Mouse (Mus musculus): Measurements from ENCODE around the gene Lrrc27. TPM values are rescaled to one million over a fixed set of nuclear protein-coding genes. Genes with fewer than 3 reads are reported as not detected.

The Lrrc27 gene
- polyA plus RNA-seq, 1 experiment from 2014 or later = 3.6 TPM

GRCm38 (mm10) chr7:139218641-139219415, 6.0 kb downstream of the Lrrc27 start:
- no peaks in the 10 kb centered on the region for H3K9me3 ChIP-seq (ENCODE audit: control insufficient read depth, low read length)
- H3K4me3 ChIP-seq (replicated peaks; ENCODE audit: low read length) = no peak overlapping the region
- no peaks in the 10 kb centered on the region for H3K27me3 ChIP-seq (replicated peaks; ENCODE audit: control insufficient read depth, insufficient read depth, low read length)
- no peaks in the 10 kb centered on the region for H3K36me3 ChIP-seq (ENCODE audit: control insufficient read depth, insufficient read depth)
- WGBS = 68% methylated on average over 6 of the region's 6 CpGs
- no peak overlapping the region for H3K4me2 ChIP-seq (ENCODE audit: low read length)
- H3K4me1 ChIP-seq (replicated peaks; ENCODE audit: control insufficient read depth, insufficient read depth, low read length) = peaks cover 1% of the 10 kb centered on the region; the same call in 1 of the 2 replicates
- H3K9ac ChIP-seq (replicated peaks; ENCODE audit: low read depth, low read length) = no peak overlapping the region
- no peak for ATAC-seq
- H3K27ac ChIP-seq (ENCODE audit: low read length) = no peak overlapping the region

DNA sequence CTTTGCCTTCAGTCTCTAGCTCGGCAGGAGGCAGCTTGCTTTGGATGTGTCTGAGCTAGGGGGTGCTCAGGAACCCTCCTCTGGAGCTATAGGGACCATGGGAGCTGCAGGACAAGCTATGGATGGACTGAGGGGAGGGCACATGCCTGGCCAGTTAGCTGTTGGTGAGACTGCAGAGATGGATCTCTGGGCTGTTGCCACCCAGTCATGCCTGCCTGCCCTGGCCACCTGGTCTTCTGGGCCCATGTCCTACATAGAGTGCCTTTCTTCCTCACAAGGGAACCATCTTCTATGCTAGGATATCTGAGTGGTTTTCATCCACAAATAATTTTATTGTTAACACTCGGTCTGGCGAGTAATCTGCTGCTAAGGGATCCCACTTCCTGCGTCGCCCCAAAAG, 6.7 kb downstream of the Lrrc27 start:
- H3K36me3 ChIP-seq (ENCODE audit: control insufficient read depth, insufficient read depth) = no peaks in the 10 kb centered on the region
- no peaks in the 10 kb centered on the region for H3K4me1 ChIP-seq (replicated peaks; ENCODE audit: control insufficient read depth, insufficient read depth, low read length)
- no peak overlapping the region for H3K9ac ChIP-seq (replicated peaks; ENCODE audit: low read depth, low read length)
- H3K9me3 ChIP-seq (ENCODE audit: control insufficient read depth, low read length) = no peaks in the 10 kb centered on the region
- H3K27ac ChIP-seq (ENCODE audit: low read length) = no peak overlapping the region
- 80% methylated on average over 5 of the region's 5 CpGs for WGBS
- no peak for ATAC-seq
- H3K4me2 ChIP-seq (ENCODE audit: low read length) = no peak overlapping the region
- H3K27me3 ChIP-seq (replicated peaks; ENCODE audit: control insufficient read depth, insufficient read depth, low read length) = no peaks in the 10 kb centered on the region
- H3K4me3 ChIP-seq (replicated peaks; ENCODE audit: low read length) = no peak overlapping the region

DNA sequence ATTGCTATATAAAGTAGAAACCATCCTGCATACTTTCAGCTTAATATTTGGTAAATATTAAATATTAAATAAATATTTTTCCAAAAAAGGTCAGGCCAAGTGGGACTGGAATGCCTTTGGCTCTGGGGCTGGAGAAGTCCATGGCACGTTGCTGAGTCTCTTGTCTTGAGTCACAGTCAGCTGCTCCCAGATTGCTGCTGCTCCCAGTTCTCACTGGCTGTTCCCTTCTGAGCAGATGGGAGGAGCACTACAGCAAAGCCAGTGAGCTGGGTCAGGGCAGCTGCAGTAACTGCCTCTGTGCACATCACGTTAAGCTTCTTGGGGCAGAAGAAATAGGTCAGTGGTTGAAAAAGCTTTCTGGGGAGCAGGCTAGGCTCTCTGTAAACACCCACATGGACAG, 7.5 kb downstream of the Lrrc27 start:
- Histone ChIP-seq H3K27me3 (replicated peaks; ENCODE audit: control insufficient read depth, insufficient read depth, low read length) (no peaks in the 10 kb centered on the region), H3K9ac (replicated peaks; ENCODE audit: low read depth, low read length) (no peak overlapping the region), H3K9me3 (ENCODE audit: control insufficient read depth, low read length) (no peaks in the 10 kb centered on the region), H3K27ac (ENCODE audit: low read length) (no peak overlapping the region), H3K36me3 (ENCODE audit: control insufficient read depth, insufficient read depth) (no peaks in the 10 kb centered on the region), H3K4me3 (replicated peaks; ENCODE audit: low read length) (no peak overlapping the region), H3K4me1 (replicated peaks; ENCODE audit: control insufficient read depth, insufficient read depth, low read length) (no peaks in the 10 kb centered on the region), H3K4me2 (ENCODE audit: low read length) (no peak overlapping the region)
- no peak for ATAC-seq
- WGBS = 35% methylated on average over 2 of the region's 2 CpGs

DNA sequence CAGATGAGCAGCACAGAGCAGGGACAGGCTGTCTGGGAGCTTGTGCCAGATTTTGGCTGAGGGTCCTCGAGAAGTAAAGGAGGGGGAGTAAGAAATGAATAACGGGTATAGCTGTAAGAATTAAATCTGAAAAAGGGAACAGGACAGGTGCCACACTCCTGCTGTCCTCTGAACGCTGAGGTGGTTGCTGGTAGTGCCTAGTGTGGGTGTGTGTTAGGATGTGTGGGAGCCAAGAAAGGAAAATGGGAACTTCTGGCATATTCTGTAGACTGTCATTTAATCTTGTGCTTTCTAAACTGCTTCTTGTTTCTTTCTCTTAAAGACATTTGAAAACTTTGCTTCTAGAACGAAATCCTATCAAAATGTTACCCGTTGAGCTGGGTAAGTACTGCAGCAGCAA, 8.3 kb downstream of the Lrrc27 start:
- no peak overlapping the region for H3K4me2 ChIP-seq (ENCODE audit: low read length)
- no peak overlapping the region for H3K4me3 ChIP-seq (replicated peaks; ENCODE audit: low read length)
- H3K9ac ChIP-seq (replicated peaks; ENCODE audit: low read depth, low read length) = no peak overlapping the region
- 79% methylated on average over 5 of the region's 5 CpGs for WGBS
- H3K9me3 ChIP-seq (ENCODE audit: control insufficient read depth, low read length) = no peaks in the 10 kb centered on the region
- H3K36me3 ChIP-seq (ENCODE audit: control insufficient read depth, insufficient read depth) = no peaks in the 10 kb centered on the region
- H3K27ac ChIP-seq (ENCODE audit: low read length) = no peak overlapping the region
- ATAC-seq = no peak
- H3K4me1 ChIP-seq (replicated peaks; ENCODE audit: control insufficient read depth, insufficient read depth, low read length) = no peaks in the 10 kb centered on the region
- no peaks in the 10 kb centered on the region for H3K27me3 ChIP-seq (replicated peaks; ENCODE audit: control insufficient read depth, insufficient read depth, low read length)

- H3K27me3 ChIP-seq (replicated peaks; ENCODE audit: control insufficient read depth, insufficient read depth, low read length) = no peaks in the 10 kb centered on the region
- no peak overlapping the region for H3K9ac ChIP-seq (replicated peaks; ENCODE audit: low read depth, low read length)
- WGBS = 54% methylated on average over 2 of the region's 2 CpGs
- H3K4me2 ChIP-seq (ENCODE audit: low read length) = no peak overlapping the region
- ATAC-seq = no peak
- no peaks in the 10 kb centered on the region for H3K36me3 ChIP-seq (ENCODE audit: control insufficient read depth, insufficient read depth)
- H3K4me3 ChIP-seq (replicated peaks; ENCODE audit: low read length) = no peak overlapping the region
- no peak overlapping the region for H3K27ac ChIP-seq (ENCODE audit: low read length)
- H3K4me1 ChIP-seq (replicated peaks; ENCODE audit: control insufficient read depth, insufficient read depth, low read length) = no peaks in the 10 kb centered on the region
- no peaks in the 10 kb centered on the region for H3K9me3 ChIP-seq (ENCODE audit: control insufficient read depth, low read length)
Observed at GRCm38 (mm10) chr7:139221856-139222255, 9.1 kb downstream of the Lrrc27 start.

GRCm38 (mm10) chr7:139222341-139222740, 9.6 kb downstream of the Lrrc27 start:
- H3K27ac ChIP-seq (ENCODE audit: low read length) = no peak overlapping the region
- H3K27me3 ChIP-seq (replicated peaks; ENCODE audit: control insufficient read depth, insufficient read depth, low read length) = no peaks in the 10 kb centered on the region
- no peaks in the 10 kb centered on the region for H3K9me3 ChIP-seq (ENCODE audit: control insufficient read depth, low read length)
- H3K36me3 ChIP-seq (ENCODE audit: control insufficient read depth, insufficient read depth) = no peaks in the 10 kb centered on the region
- no peak overlapping the region for H3K4me3 ChIP-seq (replicated peaks; ENCODE audit: low read length)
- H3K4me1 ChIP-seq (replicated peaks; ENCODE audit: control insufficient read depth, insufficient read depth, low read length) = no peaks in the 10 kb centered on the region
- H3K4me2 ChIP-seq (ENCODE audit: low read length) = no peak overlapping the region
- 66% methylated on average over 4 of the region's 4 CpGs for WGBS
- H3K9ac ChIP-seq (replicated peaks; ENCODE audit: low read depth, low read length) = no peak overlapping the region
- no peak for ATAC-seq

DNA sequence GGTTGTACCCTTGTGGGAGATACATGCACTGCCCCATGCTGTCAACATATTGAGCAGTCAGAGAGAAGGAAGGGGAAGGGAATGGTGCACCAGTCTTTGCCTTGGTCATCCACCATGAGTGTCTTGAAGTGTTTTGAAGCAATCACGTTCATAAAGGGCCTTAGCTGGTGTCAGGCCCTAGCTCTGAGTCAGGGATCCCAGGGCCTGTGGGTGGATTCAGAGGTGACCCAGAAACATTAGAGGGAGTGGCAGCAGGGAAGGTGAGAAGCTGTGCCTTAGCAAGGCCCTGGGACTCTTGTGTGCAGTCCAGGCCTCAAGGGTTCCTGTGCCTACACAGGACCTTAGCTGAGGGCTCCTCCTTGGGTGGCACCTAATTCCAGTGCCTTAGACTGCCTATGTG, 11.3 kb downstream of the Lrrc27 start:
- Histone ChIP-seq H3K9me3 (ENCODE audit: control insufficient read depth, low read length) (no peaks in the 10 kb centered on the region), H3K4me2 (ENCODE audit: low read length) (no peak overlapping the region), H3K27ac (ENCODE audit: low read length) (no peak overlapping the region), H3K36me3 (ENCODE audit: control insufficient read depth, insufficient read depth) (no peaks in the 10 kb centered on the region), H3K9ac (replicated peaks; ENCODE audit: low read depth, low read length) (no peak overlapping the region), H3K4me3 (replicated peaks; ENCODE audit: low read length) (no peak overlapping the region), H3K4me1 (replicated peaks; ENCODE audit: control insufficient read depth, insufficient read depth, low read length) (no peaks in the 10 kb centered on the region), H3K27me3 (replicated peaks; ENCODE audit: control insufficient read depth, insufficient read depth, low read length) (no peaks in the 10 kb centered on the region)
- 80% methylated on average over 1 of the region's 1 CpGs for WGBS
- ATAC-seq = no peak

GRCm38 (mm10) chr7:139224725-139225124, 11.9 kb downstream of the Lrrc27 start:
- no peaks in the 10 kb centered on the region for H3K4me1 ChIP-seq (replicated peaks; ENCODE audit: control insufficient read depth, insufficient read depth, low read length)
- no peak overlapping the region for H3K9ac ChIP-seq (replicated peaks; ENCODE audit: low read depth, low read length)
- H3K36me3 ChIP-seq (ENCODE audit: control insufficient read depth, insufficient read depth) = no peaks in the 10 kb centered on the region
- H3K4me2 ChIP-seq (ENCODE audit: low read length) = no peak overlapping the region
- ATAC-seq = no peak
- WGBS = 82% methylated on average over 8 of the region's 8 CpGs
- no peak overlapping the region for H3K27ac ChIP-seq (ENCODE audit: low read length)
- no peak overlapping the region for H3K4me3 ChIP-seq (replicated peaks; ENCODE audit: low read length)
- H3K27me3 ChIP-seq (replicated peaks; ENCODE audit: control insufficient read depth, insufficient read depth, low read length) = no peaks in the 10 kb centered on the region
- no peaks in the 10 kb centered on the region for H3K9me3 ChIP-seq (ENCODE audit: control insufficient read depth, low read length)

GRCm38 (mm10) chr7:139226416-139226815, 13.6 kb downstream of the Lrrc27 start:
- no peak overlapping the region for H3K4me3 ChIP-seq (replicated peaks; ENCODE audit: low read length)
- no peaks in the 10 kb centered on the region for H3K4me1 ChIP-seq (replicated peaks; ENCODE audit: control insufficient read depth, insufficient read depth, low read length)
- no peak overlapping the region for H3K27ac ChIP-seq (ENCODE audit: low read length)
- H3K27me3 ChIP-seq (replicated peaks; ENCODE audit: control insufficient read depth, insufficient read depth, low read length) = no peaks in the 10 kb centered on the region
- H3K9me3 ChIP-seq (ENCODE audit: control insufficient read depth, low read length) = no peaks in the 10 kb centered on the region
- no peaks in the 10 kb centered on the region for H3K36me3 ChIP-seq (ENCODE audit: control insufficient read depth, insufficient read depth)
- no peak overlapping the region for H3K4me2 ChIP-seq (ENCODE audit: low read length)
- no peak overlapping the region for H3K9ac ChIP-seq (replicated peaks; ENCODE audit: low read depth, low read length)
- WGBS = 89% methylated on average over 7 of the region's 7 CpGs
- no peak for ATAC-seq
